10 mouse cellular contexts compared by ENCODE assay signal in the genomic region with DNA sequence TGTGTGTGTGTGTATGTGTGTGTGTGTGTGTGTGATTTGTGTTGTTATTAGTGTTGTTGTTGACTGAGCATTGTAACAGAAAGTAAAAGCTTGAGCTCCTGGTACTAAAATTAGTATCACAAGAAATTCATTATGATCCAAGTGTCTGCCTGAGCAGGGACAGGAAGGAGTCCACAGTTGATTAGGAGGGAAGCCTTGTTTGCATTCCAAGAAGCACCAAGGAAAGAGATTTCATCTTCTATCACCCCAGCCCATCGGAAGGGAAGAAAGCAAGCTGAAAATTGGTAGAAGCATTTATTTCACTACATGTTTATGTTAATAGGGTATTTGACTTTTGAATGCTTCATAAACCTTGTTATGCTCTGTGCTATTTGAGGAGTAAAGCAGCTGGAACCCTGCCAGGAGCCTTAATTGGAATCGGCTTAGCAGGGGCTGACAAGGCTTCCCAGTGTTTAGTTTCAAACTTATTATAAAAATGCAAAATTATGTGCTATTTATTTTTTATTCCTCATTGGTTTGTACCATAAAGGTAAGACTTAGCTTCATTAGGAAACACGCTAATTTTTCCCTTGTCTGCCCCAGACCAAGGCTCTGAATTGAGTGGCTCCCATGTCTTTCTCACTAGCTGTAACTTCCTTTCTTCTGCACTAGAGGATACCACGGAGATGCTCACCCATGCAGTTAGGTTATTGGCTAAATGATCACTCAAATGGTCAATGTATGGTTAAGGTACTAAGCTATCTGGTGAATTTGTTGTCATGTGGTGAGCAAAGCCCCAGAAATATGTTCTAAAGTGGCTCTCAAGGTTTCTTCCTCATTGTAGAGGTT.
DNase-seq lines count a peak whose midpoint lies in the region; ATAC-seq and TF ChIP-seq lines count a peak whose summit lies in the region.
"Had no signal": no experiment of that assay in that cellular context is flagged by ENCODE, and none has a peak within 500 bp of the region (broad histone marks: within the 10 kb centered on the region; RNA-seq: fewer than 3 reads in every experiment).

No protein-coding gene starts in this region.

- no peak overlapping the region for H3K4me2 ChIP-seq in forebrain, embryonic 13.5 days
- H3K4me2 ChIP-seq in hindbrain, embryonic 16.5 days (ENCODE audit: low read length), result no peak overlapping the region
- H3K4me2 ChIP-seq in limb, embryonic 14.5 days (replicated peaks; ENCODE audit: low read depth, low read length, severe bottlenecking), result no peak overlapping the region
- H3K4me2 ChIP-seq: embryonic facial prominence, embryonic 12.5 days; stomach, embryonic 15.5 days had no signal

- H3K36me3 ChIP-seq in forebrain, embryonic 13.5 days (ENCODE audit: poor library complexity, severe bottlenecking), result no peaks in the 10 kb centered on the region
- no peaks in the 10 kb centered on the region for H3K36me3 ChIP-seq in hindbrain, embryonic 16.5 days (ENCODE audit: control insufficient read depth, insufficient read depth, low read length)
- H3K36me3 ChIP-seq in limb, embryonic 14.5 days (ENCODE audit: control insufficient read depth, insufficient read depth, low read length), result no peaks in the 10 kb centered on the region
- H3K36me3 ChIP-seq: embryonic facial prominence, embryonic 12.5 days; stomach, embryonic 15.5 days had no signal

- no peak for TF ChIP-seq POLR2A in limb, embryonic 14.5 days (IDR thresholded peaks at IDR 0.05; ENCODE audit: borderline replicate concordance, extremely low read depth, insufficient read depth, insufficient read length)

- H3K4me3 ChIP-seq in forebrain, embryonic 13.5 days, result no peak overlapping the region
- H3K4me3 ChIP-seq in hindbrain, embryonic 16.5 days (ENCODE audit: low read length), result no peak overlapping the region
- no peak overlapping the region for H3K4me3 ChIP-seq in limb, embryonic 14.5 days (replicated peaks; ENCODE audit: low read length)
- H3K4me3 ChIP-seq: embryonic facial prominence, embryonic 12.5 days; stomach, embryonic 15.5 days had no signal

- H3K9me3 ChIP-seq in forebrain, embryonic 13.5 days (replicated peaks), result no peaks in the 10 kb centered on the region
- H3K9me3 ChIP-seq in hindbrain, embryonic 16.5 days (ENCODE audit: control insufficient read depth, low read length), result no peaks in the 10 kb centered on the region
- no peaks in the 10 kb centered on the region for H3K9me3 ChIP-seq in limb, embryonic 14.5 days (ENCODE audit: control insufficient read depth, low read length)
- H3K9me3 ChIP-seq: embryonic facial prominence, embryonic 12.5 days; stomach, embryonic 15.5 days had no signal

- WGBS in forebrain, embryonic 13.5 days, result 22% methylated on average over 4 of the region's 4 CpGs
- 36% methylated on average over 4 of the region's 4 CpGs for WGBS in hindbrain, embryonic 16.5 days
- 37% methylated on average over 4 of the region's 4 CpGs for WGBS in limb, embryonic 14.5 days

- ATAC-seq in forebrain, embryonic 13.5 days, result peak; percentile 73
- ATAC-seq in hindbrain, embryonic 16.5 days, result peak; percentile 82
- ATAC-seq in limb, embryonic 14.5 days (ENCODE audit: low FRiP score, low read depth), result 0 out of 2 replicates have a peak, but pooled peaks have one; percentile 34

- intact Hi-C loops in left cerebral cortex, postnatal 14 days (cut with DNase I), result no loop called here

- peaks cover 10% of the 10 kb centered on the region; the same call in 1 of the 2 replicates for H3K4me1 ChIP-seq in forebrain, embryonic 13.5 days
- no peaks in the 10 kb centered on the region for H3K4me1 ChIP-seq in hindbrain, embryonic 16.5 days (ENCODE audit: control insufficient read depth, insufficient read depth, low read depth, low read length)
- peaks cover 4% of the 10 kb centered on the region; the same call in 1 of the 2 replicates for H3K4me1 ChIP-seq in limb, embryonic 14.5 days (ENCODE audit: control insufficient read depth, insufficient read depth, low read length)
- H3K4me1 ChIP-seq: stomach, embryonic 15.5 days had no signal

- peak; percentile 12 to 43 for DNase-seq in left cerebral cortex, postnatal 14 days (ENCODE audit: low spot score in 2 of 2)
- DNase-seq in left cerebral cortex, adult 8-10 months (ENCODE audit: low spot score in 2 of 2), result no peak
- peak; percentile 61 for DNase-seq in limb, embryonic 14.5 days (ENCODE audit: low spot score)
- no peak for DNase-seq in layer of hippocampus, postnatal 14 days (ENCODE audit: low spot score in 2 of 2)
- no peak for DNase-seq in thymus, postnatal 36 days
- DNase-seq in left cerebral cortex, adult 18-20 months (ENCODE audit: low spot score in 2 of 2), result no peak

- no peaks in the 10 kb centered on the region for H3K27me3 ChIP-seq in forebrain, embryonic 13.5 days
- no peaks in the 10 kb centered on the region for H3K27me3 ChIP-seq in hindbrain, embryonic 16.5 days (replicated peaks; ENCODE audit: control insufficient read depth, insufficient read depth, low read length)
- no peaks in the 10 kb centered on the region for H3K27me3 ChIP-seq in limb, embryonic 14.5 days (ENCODE audit: control insufficient read depth, insufficient read depth, low read length)
- H3K27me3 ChIP-seq: embryonic facial prominence, embryonic 12.5 days; stomach, embryonic 15.5 days had no signal

- no peak overlapping the region for H3K27ac ChIP-seq in forebrain, embryonic 13.5 days
- no peak overlapping the region for H3K27ac ChIP-seq in hindbrain, embryonic 16.5 days (ENCODE audit: low read depth, low read length)
- H3K27ac ChIP-seq in limb, embryonic 14.5 days (replicated peaks; ENCODE audit: low read depth, low read length), result no peak overlapping the region
- H3K27ac ChIP-seq: embryonic facial prominence, embryonic 12.5 days; stomach, embryonic 15.5 days had no signal

- H3K9ac ChIP-seq in forebrain, embryonic 13.5 days, result no peak overlapping the region
- H3K9ac ChIP-seq in hindbrain, embryonic 16.5 days (ENCODE audit: low read depth, low read length), result no peak overlapping the region
- H3K9ac ChIP-seq in limb, embryonic 14.5 days (ENCODE audit: low read depth, low read length, severe bottlenecking), result no peak overlapping the region
- H3K9ac ChIP-seq: embryonic facial prominence, embryonic 12.5 days; stomach, embryonic 15.5 days had no signal

Comparison
In these comparisons a context has a peak if more than half of its experiments do, and no peak if none do; other contexts are left out.
1. DNase-seq: peak in left cerebral cortex, postnatal 14 days (2 of 2) and limb, embryonic 14.5 days (single experiment); none in left cerebral cortex, adult 8-10 months (0 of 2), layer of hippocampus, postnatal 14 days (0 of 2), thymus, postnatal 36 days (0 of 2) and left cerebral cortex, adult 18-20 months (0 of 2).
2. Peak in every context shown above with its lines, with median percentiles within 50 percentile points of each other: ATAC-seq.